Mouse (Mus musculus) adrenal gland, postnatal 10 days (tissue): ENCODE measurements around the gene Sox6. TPM values are rescaled to one million over a fixed set of nuclear protein-coding genes. Genes with fewer than 3 reads are reported as not detected.

ENCODE experiments used
- DNase-seq: peaks from one replicate; pipeline ENCODE4 v3.0.0; 2021; ENCODE audit warnings: mixed read lengths
- total RNA-seq, 2 experiments: library from RNA; stranded (reverse); gene quantifications; 2 replicates each; pipeline ENCODE4 v1.2.3; 2021

Gene Sox6
- total RNA-seq, 2 experiments from 2014 or later: 40.0 to 42.9 TPM

DNA sequence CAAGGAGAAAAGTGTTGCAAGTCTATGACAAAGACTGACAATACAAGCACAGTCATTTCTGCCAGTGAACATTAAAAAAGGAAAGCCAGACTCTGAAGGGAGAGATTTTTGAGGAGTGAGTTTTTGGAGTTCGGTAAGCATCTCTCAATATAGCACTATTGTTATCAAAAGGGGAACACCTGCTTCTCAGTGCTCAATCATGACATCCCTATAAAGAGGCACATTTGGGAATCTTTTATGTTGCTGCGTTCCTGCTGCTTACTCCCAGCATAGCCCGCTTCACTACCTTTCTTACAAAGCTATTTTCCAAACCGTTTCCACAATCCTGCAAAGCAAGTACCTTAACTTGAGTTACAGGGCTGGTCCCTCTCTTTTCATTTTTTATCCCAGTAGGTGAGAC is 488.9 kb downstream of the Sox6 start:
- DNase-seq: no peak

DNA sequence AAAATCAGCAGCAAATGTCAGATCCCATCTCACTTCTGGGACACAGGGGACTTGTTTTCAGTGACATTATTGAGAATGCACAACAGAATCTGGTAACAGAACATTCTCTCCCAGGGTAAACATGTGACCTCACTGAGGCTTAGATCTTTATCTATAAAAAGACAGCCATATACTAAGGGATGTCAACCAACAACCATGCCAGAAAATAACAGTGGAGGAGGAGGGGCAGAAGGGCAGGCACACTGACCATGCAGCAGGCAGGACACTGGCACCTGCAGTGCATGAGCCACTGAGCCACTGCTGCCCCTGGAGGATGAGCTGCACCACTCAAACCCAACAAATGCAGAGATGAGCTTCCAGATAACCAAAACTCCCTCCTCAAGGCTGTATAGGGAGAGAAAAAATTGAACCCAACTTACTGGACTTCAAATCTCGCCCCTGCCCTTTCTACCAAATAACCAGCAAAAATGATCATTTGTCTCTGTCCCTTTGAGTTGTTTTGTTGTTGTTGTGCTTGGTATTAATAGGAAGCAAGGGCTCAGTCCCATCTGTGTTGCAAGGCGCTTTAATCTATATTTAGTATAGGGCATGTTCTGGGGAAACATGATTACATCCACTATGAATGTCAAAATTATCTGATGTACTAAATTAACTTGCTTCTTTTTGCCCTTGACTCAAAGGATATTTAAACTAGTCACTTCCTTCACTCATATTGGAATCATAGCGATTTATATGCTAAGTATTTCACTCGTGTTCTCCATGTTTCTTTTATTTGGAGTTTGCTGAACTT is 492.8 kb downstream of the Sox6 start:
- no peak for DNase-seq

DNA sequence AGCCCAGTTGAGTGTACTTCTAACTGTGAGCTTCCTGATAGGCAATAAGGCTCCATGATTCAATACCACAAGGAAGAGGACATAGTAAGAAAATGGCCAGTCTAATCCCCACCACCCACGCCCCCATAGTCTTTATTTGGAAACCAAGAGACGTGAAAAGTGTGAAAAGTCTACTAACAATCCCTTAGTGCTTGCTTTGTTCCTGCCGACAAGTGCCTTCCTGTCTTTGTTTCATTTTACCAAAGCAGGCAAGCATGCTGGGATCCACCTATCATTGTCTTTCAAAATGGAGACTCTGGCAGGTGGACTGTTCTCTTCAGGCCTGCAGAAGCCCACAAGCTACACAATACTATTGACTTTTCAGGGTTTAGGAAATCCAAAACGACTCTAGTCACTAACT is 495.0 kb downstream of the Sox6 start:
- DNase-seq: no peak

DNA sequence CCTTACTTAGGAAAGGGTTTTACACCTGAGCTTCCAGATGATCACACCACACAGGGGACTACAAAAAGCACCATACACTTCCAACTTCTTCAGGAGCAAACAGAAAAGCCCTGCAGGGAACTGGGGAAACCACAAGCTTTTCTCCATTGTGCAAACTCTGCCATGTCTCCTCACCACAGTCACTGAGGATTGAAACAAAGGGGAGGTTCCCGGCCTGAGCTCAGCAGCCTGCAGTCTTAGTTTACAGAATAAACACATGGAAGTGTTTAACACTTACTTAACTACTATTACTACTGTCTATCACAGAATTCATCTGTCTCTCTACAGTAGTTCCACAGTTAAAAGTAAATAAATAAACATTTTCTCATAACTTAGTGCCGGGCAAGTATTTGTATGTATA is 498.3 kb downstream of the Sox6 start:
- DNase-seq: no peak

DNA sequence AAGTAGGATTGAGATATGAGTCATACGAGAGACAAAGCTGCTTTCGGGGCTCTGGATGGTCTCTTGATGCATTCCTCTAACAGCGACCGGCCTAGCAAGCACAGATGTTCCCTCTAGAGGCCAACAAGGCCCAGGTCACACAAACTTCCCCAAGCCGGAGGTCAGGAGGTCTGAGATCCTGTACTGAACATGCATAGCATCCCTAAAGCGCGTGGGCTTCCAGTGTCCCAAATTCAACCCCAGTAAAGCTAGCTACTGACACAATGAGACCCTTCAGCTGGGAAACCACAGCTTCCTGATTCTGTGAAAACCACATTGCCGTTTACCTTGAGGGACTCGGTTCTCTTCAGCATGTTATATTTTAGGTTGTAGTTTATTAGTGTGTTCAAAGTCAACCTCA is 499.6 kb downstream of the Sox6 start:
- no peak for DNase-seq

DNA sequence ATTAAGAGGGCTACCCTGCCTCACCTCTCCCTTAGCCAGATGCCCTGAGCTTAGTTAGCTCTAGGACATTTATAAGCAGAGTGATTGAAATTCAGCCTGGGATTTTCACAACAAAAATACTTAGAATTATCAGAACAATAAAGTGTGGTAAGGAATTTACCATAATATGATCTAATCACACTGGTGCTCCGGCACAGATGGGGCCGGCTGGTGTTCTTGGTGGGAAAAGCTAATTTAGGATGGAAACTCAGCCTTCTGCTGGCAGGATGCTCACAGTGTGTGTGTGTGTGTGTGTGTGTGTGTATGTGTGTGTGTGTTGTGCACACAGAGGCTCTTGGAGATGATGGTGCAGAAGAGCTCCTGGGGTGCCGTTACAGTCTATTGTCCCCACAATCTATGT is 501.0 kb downstream of the Sox6 start:
- no peak for DNase-seq

DNA sequence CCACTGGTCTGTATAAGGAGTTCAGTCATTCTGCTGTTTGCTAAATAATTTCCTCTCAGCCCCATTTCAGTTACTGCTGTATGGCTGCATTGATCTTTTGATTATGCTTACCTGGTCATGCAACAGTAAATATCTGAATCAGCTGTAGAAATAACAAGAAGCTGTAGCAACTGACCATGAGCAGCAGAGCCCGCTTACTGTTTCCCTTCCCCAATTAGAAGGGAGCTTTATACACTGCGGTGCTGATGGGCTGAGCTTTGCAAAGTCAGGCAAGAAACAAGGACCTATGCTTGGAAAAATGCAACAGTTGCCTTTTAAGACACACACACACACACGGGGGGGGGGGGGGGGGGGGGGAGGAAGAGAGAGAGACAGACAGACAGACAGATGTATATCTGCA is 502.1 kb downstream of the Sox6 start:
- DNase-seq: no peak

DNA sequence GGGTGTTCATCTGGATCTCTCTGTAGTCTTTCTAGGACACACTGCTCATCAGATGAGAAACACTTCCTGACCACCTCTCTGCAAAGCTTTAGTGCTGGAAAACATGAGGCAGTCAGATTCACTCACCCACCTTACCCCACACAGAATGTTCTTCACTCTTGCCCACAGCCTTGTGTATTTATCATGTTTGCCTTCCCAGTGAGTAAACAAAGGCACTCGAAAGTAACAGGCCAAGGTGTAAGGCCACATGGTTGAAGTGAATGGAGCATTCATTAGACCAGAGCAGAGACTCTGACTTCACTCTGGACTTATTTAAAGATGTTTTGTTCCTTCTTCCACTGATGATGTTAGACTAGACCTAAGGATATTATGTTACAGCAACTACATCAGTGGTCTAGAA is 506.7 kb downstream of the Sox6 start:
- DNase-seq: no peak

DNA sequence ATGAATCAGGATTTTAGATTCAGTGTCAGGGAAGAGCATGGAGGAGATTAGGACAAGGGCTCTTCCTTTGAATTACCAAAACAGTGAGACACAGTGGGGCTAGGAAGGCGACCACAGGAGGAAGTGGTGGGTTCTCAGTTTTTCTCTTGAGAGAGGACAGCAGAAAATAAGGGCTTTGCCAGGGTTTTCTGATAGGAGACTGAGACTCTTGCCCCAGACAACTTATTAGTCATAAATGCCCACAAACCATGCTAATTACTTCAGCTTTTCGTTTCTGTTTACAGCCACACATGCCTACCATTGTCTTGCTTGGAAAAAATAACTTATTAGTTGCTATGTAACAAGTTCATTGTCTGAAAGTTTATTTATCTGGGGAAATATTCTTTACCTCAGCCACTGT is 507.4 kb downstream of the Sox6 start:
- DNase-seq: no peak

DNA sequence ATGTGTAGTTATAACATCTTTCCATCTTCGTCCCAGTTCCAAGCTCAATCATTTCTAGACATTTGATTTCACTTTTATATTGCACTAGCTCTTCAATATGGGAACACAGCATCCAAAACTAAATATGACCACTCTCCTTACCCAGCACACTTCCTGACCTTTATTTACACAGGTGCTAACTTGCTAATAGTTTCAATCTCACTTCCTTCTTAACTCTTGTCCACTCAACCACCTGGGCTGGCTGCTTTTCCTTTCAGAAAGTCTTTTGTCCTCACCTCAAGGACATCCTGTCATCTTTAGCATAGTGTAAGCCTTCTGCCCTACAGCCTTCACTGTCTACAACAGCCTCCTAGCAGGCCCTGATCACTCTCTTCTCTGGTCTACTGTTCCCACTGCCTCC is 520.9 kb downstream of the Sox6 start:
- DNase-seq: no peak

DNA sequence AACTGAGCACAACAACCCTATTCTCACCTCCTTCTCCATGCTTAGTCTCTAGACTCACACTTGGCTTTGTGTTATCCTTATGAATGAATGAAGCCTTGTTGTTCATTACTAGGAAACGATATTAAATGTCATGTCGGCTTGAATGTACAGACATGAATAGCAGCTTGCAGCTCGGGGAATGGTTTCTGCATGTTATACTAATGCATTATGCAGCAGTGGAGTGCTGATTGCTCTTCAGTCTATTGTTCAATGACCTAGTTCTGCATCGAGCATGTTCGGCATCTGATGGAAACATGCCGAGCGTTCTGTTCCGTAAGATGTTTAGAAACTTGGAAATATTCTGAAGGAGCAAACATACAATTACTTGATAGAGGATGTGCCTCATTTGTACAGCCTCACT is 524.9 kb downstream of the Sox6 start:
- no peak for DNase-seq

DNA sequence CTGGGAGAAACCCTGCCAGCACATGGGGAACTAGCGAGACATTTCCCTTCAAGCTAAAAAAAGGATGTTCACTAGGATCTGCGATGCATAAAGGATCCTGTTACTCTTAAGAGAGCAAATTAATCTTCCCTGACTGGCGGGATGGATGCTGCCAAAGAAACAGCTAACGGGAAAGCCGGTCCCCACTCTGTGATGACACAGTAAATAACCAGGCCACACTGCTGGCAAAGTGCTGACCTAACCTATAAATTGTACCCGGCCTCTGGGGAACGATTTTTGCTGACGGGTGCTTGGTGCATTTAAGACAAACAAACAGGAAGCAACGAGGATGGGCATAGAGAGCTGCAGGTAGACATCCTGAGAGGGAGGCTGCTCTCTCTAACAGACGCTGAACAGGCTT is 526.8 kb downstream of the Sox6 start:
- no peak for DNase-seq

DNA sequence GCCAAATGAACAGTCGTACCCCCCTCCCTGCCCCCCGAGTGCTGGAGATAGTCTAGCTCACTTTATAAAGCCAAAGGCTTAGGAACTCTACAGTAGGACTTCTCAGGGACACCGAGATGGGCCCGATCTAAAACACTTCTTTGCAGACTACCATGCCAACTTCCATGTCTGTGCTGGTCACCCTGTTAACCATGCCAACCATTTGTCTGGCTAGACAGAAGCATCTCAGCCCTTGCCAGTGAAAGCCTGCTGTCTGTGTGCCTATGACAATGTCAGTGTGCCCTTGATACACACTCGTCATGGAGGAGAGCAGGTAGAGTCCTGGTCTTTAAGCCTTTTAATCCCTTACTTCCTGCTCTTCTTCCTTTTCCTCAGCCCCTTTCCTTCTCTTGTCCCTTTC is 527.5 kb downstream of the Sox6 start:
- DNase-seq: no peak

DNA sequence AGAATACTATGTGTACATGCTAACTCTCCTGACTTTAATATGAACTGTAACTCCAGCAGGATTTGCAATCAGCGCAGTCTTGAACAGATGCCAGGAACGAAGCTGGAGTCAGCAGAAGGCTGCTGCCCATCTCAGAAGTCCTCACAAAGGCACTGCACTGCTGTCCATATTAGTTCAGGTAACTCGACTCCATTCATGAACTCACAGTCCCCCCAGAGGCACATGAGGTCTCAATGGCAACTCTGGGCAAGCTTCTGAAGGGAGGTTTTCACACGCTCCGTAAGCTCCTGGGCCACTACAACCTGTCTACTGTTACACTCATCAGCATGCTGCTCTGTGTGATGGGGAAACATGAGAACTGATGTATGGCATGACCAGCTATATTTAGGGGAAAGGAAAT is 528.6 kb downstream of the Sox6 start:
- DNase-seq: no peak

DNA sequence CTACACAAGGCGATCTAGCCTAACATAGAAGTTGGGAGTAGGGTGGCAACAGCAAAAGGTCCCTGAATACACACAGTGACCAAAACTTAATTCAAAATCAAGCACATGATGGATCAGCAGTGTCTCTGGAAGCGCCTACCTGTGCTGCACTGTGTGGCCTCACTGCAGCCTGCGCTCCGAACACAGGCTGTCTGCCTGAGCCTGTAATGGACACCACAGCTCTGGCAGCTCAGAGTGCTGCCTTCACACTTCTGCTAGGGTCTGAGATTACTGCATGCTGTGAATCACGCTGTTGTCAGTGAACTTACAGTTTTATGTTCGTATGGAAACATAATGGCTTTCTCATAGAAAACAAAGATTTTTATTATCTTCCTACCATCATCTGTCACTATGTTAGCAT is 532.2 kb downstream of the Sox6 start:
- no peak for DNase-seq

DNA sequence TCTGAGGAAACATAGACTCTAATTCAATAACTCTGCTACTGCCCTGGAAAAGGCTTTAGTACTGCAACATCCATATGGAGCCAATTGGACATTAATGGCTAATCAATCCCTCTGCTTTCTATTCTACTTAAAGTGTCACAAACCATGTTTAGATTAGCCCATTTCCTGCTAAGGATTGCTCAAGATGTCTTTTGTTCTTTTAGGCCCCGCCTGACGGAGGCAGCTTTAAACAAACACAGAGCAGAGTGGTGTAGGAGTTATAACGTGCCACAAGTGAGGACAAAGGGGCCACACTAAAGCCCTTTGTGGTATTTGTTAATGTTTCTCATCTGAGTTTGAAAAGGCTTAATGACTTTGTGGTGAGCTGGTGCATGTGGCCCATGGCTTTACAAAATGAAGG is 537.1 kb downstream of the Sox6 start:
- no peak for DNase-seq

DNA sequence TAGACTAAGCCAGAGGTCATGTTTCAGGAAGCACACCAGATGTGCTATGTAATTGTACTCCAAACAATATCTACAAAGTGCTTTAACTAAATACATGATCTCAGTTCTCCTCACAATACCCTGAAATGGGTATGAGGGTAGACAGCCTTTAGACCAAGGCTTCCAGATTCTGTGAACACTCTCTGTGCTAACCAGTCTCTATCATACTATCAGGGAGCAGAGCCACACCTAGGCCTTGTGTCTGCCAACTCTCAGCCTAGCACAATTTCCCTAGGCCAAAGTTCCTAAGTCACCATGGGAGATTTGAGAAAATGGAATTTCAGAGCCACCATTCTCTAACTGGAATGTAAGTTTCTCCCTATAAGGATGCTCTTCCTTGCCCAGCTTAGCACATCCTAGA is 537.8 kb downstream of the Sox6 start:
- no peak for DNase-seq

DNA sequence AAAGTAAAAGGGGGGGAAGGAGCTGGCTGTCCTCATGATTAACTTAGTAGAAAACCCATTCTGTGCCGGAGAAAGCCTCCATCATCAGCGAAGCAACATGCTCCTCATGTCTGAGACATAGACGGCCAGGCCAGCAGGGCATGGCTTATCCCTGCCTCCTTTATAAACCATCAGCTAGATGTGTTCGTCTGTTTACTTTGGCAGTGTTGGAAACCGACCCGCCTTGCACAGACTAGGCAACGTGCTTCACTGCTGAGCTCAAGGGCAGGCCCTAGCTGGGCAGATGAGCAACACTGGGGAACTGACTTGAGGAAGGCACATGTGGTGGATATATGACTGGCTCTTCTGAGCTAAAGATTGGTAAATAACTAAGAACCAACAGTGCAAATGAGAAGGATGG is 538.4 kb downstream of the Sox6 start:
- DNase-seq: peak; percentile 32

DNA sequence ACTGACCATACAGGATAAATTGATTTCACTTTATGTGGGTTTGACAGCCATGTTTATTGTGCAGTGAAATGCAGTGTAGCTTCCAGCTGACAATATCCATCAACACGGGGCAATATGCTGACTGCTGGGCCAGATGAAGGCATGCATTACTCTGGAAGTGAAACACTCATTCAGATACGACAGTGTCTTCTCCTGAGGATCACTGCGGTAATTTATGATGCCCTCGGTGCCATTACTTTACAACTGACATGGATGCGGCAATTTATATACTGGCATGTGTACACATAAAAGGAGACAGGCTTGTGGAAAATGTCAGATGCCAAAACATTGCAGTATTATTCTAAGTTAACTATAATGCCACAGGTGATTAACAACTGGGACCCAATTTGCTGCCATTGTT is 546.9 kb downstream of the Sox6 start:
- no peak for DNase-seq

DNA sequence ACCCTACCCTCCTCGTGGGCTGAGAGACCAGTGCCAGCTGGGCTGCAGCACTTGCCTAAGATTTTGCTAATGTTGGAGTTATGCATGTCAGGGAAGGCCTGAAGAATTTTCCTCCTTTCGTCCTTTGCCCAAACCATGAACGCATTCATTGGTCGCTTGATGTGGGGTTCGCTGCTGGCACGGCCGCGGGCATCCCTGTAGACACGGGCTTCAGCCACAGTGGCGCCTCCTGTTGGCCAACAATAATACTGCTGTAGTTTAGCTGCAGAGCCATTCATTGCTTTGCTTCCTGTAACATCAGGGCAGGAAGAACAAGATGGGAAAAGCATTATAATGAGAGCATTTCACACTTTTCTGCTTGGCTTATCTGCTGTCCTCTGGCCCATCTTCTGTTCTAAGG is 549.0 kb downstream of the Sox6 start:
- DNase-seq: peak; percentile 8

DNA sequence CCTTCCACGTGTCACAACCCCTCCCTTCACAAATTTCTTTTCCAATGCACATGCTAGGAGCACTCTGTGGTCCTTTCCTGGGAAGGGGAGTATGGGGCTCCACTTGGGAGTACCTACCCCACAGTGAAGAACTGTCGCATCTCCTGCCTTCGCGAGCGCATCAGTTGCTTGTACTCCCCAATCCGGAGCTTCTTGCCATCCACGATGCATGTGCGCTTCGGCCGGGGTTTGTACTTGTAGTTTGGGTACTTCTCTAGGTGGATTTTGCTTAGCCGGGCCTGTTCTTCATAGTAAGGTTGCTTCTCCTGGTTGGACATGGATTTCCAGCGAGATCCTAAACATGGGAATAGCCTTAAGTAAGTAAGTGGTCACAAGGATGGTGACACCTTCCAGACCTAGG is 552.2 kb downstream of the Sox6 start:
- no peak for DNase-seq

DNA sequence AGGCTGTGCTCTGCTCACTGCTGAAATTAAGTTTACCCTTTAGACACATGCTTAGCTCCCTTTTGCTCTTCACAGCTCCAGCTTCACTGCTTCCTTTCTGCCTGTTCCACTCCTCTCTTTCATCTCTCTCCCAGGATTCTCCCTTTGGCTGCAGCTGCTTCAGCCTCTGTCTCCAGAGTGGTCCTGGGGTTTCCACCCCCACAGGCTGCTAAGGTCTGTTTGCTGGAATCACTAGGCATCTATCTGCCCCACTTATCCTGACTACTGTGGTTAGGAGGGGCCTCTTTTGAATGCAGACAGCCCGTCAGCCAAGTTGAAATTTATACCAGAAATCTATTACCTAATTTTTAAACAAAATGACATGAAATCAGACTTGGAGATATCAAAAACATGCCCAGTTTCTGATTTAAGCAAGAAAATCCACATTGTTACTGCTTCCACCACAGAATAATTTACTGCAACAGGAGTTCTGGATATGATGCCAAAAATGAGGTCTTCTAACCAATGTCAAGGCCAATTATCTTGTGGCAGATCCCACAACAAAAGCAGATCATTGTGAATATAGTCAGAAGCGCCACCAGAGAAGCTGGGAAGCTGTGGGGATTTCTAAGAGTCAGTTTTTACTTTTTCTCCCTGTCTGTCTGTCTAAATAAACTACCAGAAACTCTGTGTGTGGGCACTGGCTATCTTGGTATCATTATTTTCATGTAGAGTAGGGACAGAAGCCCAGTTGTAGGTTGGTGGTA is 552.8 kb downstream of the Sox6 start:
- no peak for DNase-seq

DNA sequence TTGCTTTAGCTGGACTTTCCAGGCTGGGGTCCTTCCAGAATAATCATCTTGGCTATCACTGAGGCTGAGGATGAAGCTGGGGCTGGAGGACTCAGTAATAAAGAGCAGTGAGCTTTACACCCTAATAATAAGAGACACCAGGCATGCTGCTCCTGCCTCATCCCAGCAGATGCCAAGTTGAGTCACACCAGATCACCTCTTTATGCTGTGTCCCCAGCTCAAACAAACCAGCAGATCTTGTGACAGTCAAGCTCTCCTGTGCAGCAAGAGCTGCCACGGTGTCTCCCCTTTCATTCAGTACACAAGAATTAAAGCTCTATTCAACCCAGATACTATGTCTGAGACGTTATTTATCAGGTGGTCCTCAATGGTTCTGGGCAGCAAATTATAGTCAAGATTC is 560.8 kb downstream of the Sox6 start:
- DNase-seq: no peak
